Mouse (Mus musculus) gastrocnemius, postnatal 14 days (tissue): Measurements from ENCODE around the gene Hgd. TPM values are rescaled to one million over a fixed set of nuclear protein-coding genes. Genes with fewer than 3 reads are reported as not detected.
A peak's percentile ranks its signal among the peaks of the same experiment; 100 is the strongest.
"Not testable (repeated sequence)": the region's sequence is repeated elsewhere in the genome, so short reads cannot be mapped to it uniquely, and the experiment has no call there.

Source experiments
- DNase-seq: peaks from one replicate; pipeline ENCODE4 v3.0.0; 2021; ENCODE audit warnings: mixed read lengths
- intact Hi-C: fragments of 180-260 bp; cut with DNase I; formaldehyde crosslinking; loops from one replicate; pipeline ENCODE4 v1.15.1; 2025; ENCODE audit warnings: low total_unique reads
- total RNA-seq, 2 experiments: library from RNA; stranded (reverse); gene quantifications; 2 replicates each; pipeline ENCODE4 v1.2.3; 2021

The Hgd gene
- total RNA-seq, 2 experiments from 2014 or later: not detected

- no peak for DNase-seq
- intact Hi-C loops: no loop called here
These were observed 42.5 kb downstream of the Hgd start for GRCm38 (mm10) chr16:37622403-37622802.

- intact Hi-C loops: no loop called here
- DNase-seq: no peak
These were observed 43.0 kb downstream of the Hgd start for GRCm38 (mm10) chr16:37622919-37623318.

GRCm38 (mm10) chr16:37626388-37626949 lies 46.5 kb downstream of the Hgd start:
- intact Hi-C loops: no loop called here
- no peak for DNase-seq

- intact Hi-C loops: no loop called here
- DNase-seq: no peak
These were observed 48.4 kb downstream of the Hgd start for GRCm38 (mm10) chr16:37628336-37628735.

- no peak for DNase-seq
- intact Hi-C loops: no loop called here
These were observed 49.1 kb downstream of the Hgd start for GRCm38 (mm10) chr16:37629011-37629410.

GRCm38 (mm10) chr16:37634578-37634977 lies 54.6 kb downstream of the Hgd start:
- intact Hi-C loops: no loop called here
- DNase-seq: no peak

- intact Hi-C loops: no loop called here
- no peak for DNase-seq
These were observed 55.1 kb downstream of the Hgd start for GRCm38 (mm10) chr16:37635095-37635494.

- intact Hi-C loops: no loop called here
- DNase-seq: no peak
These were observed 56.2 kb downstream of the Hgd start for GRCm38 (mm10) chr16:37636107-37636506.

GRCm38 (mm10) chr16:37637802-37638201 lies 57.8 kb downstream of the Hgd start:
- intact Hi-C loops: no loop called here
- no peak for DNase-seq

- DNase-seq, intact Hi-C loops: not testable (repeated sequence)
These were observed 60.6 kb downstream of the Hgd start for GRCm38 (mm10) chr16:37640522-37640921.

GRCm38 (mm10) chr16:37644486-37644885 lies 64.5 kb downstream of the Hgd start:
- intact Hi-C loops: no loop called here
- DNase-seq: no peak

GRCm38 (mm10) chr16:37645211-37645610 lies 65.3 kb downstream of the Hgd start:
- DNase-seq: no peak
- intact Hi-C loops: no loop called here

GRCm38 (mm10) chr16:37645799-37646198 lies 65.8 kb downstream of the Hgd start:
- DNase-seq: no peak
- intact Hi-C loops: no loop called here

- no peak for DNase-seq
- intact Hi-C loops: no loop called here
These were observed 67.1 kb downstream of the Hgd start for GRCm38 (mm10) chr16:37647067-37647466.

GRCm38 (mm10) chr16:37647936-37648335 lies 68.0 kb downstream of the Hgd start:
- intact Hi-C loops: no loop called here
- DNase-seq: no peak

- DNase-seq: no peak
- intact Hi-C loops: no loop called here
These were observed 69.1 kb downstream of the Hgd start for GRCm38 (mm10) chr16:37649068-37649467.

- intact Hi-C loops: no loop called here
- no peak for DNase-seq
These were observed 71.5 kb downstream of the Hgd start for GRCm38 (mm10) chr16:37651467-37651866.

- intact Hi-C loops: no loop called here
- DNase-seq: no peak
These were observed 72.7 kb downstream of the Hgd start for GRCm38 (mm10) chr16:37652654-37653053.

- no peak for DNase-seq
- intact Hi-C loops: no loop called here
These were observed 73.1 kb downstream of the Hgd start for GRCm38 (mm10) chr16:37653058-37653457.

GRCm38 (mm10) chr16:37653731-37654657 lies 74.0 kb downstream of the Hgd start, which contains the start of gene Ndufb4:
Ndufb4 (minus strand) TSS chr16:37654453.
- intact Hi-C loops: no loop called here
- peak; percentile 97 for DNase-seq
